Mouse (Mus musculus): ENCODE data around the gene Boc. TPM values are rescaled to one million over a fixed set of nuclear protein-coding genes. Genes with fewer than 3 reads are reported as not detected.

Gene Boc
- 3.4 TPM for polyA plus RNA-seq (2014; fragmentation: Illumina TruSeq; extraction: RNeasy Lipid Tissue Mini Kit (QIAGEN cat#74804); ENCODE audit: low read depth, low replicate concordance)

GRCm38 (mm10) chr16:44558471-44559329 is at the start of gene Boc:
TSS of gene Boc (minus strand) at chr16:44558897.

Other genes starting within 250 kb of the Boc start
- 0.24 TPM for gene Sidt1, start 225.7 kb downstream of the Boc start, polyA plus RNA-seq (2014; fragmentation: Illumina TruSeq; extraction: RNeasy Lipid Tissue Mini Kit (QIAGEN cat#74804); ENCODE audit: low read depth, low replicate concordance)
- gene Spice1, start 211.8 kb downstream of the Boc start, polyA plus RNA-seq (2014; fragmentation: Illumina TruSeq; extraction: RNeasy Lipid Tissue Mini Kit (QIAGEN cat#74804); ENCODE audit: low read depth, low replicate concordance) = 9.8 TPM
- gene Cfap44, start 164.1 kb downstream of the Boc start, polyA plus RNA-seq (2014; fragmentation: Illumina TruSeq; extraction: RNeasy Lipid Tissue Mini Kit (QIAGEN cat#74804); ENCODE audit: low read depth, low replicate concordance) = not detected
- 4.5 TPM for gene Nepro, start 165.4 kb upstream of the Boc start, polyA plus RNA-seq (2014; fragmentation: Illumina TruSeq; extraction: RNeasy Lipid Tissue Mini Kit (QIAGEN cat#74804); ENCODE audit: low read depth, low replicate concordance)
- 9.6 TPM for gene Gtpbp8, start 187.5 kb upstream of the Boc start, polyA plus RNA-seq (2014; fragmentation: Illumina TruSeq; extraction: RNeasy Lipid Tissue Mini Kit (QIAGEN cat#74804); ENCODE audit: low read depth, low replicate concordance)
- gene Cd200r1, start 206.8 kb upstream of the Boc start, polyA plus RNA-seq (2014; fragmentation: Illumina TruSeq; extraction: RNeasy Lipid Tissue Mini Kit (QIAGEN cat#74804); ENCODE audit: low read depth, low replicate concordance) = 0.37 TPM

Measured in heart, adult 10 weeks (tissue).